ENCODE assay signal across 19 mouse cellular contexts in the genomic region with DNA sequence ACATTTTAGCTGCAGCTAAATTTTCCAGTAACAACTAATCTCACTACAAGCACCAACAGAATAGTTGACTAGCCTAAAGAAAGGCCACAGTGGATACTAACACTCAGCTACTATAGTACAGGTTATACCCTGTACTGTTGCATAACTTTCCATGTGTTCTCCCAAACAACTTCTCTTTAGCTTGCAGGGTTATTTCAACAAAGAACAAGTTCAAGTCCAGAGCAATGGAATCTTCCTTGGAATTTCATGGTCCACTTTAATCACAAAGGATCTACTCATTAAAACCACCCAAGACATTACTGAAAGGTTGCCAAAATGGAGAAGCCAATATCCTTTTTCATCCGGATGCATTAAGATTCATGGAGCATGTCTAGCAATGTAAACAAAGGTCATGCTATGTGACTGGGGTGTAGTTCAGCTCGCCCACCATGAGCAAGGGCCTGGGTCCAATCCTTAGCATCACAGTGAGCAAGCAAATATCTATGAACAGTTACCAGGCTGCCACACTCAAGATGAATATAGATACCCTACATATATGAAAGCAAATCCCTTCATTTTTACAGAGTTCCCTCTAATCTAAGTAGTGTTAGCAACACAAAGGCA.
DNase-seq lines count a peak whose midpoint lies in the region; ATAC-seq and TF ChIP-seq lines count a peak whose summit lies in the region.
"Had no signal": no experiment of that assay in that cellular context is flagged by ENCODE, and none has a peak within 500 bp of the region (broad histone marks: within the 10 kb centered on the region; RNA-seq: fewer than 3 reads in every experiment).

No protein-coding gene starts in this region.

- no peak overlapping the region for H3K4me2 ChIP-seq in heart, postnatal 0 days (ENCODE audit: low read depth, low read length)
- H3K4me2 ChIP-seq in liver, embryonic 12.5 days, result no peak overlapping the region
- H3K4me2 ChIP-seq in hindbrain, embryonic 16.5 days (ENCODE audit: low read length), result no peak overlapping the region
- H3K4me2 ChIP-seq: hindbrain, embryonic 15.5 days had no signal

- TF ChIP-seq CTCF in heart, postnatal 0 days (IDR thresholded peaks at IDR 0.05; ENCODE audit: low read depth), result no peak
- TF ChIP-seq CTCF in liver, adult 2 months (IDR thresholded peaks at IDR 0.05; ENCODE audit: low read depth, low read length), result no peak

- TF ChIP-seq POLR2A in liver, adult 2 months (IDR thresholded peaks at IDR 0.05; ENCODE audit: extremely low read depth, insufficient read depth, low read length), result no peak

- no peak overlapping the region for H3K9ac ChIP-seq in heart, postnatal 0 days (replicated peaks; ENCODE audit: low read depth, low read length)
- no peak overlapping the region for H3K9ac ChIP-seq in liver, adult 2 months (ENCODE audit: low read depth, low read length)
- no peak overlapping the region for H3K9ac ChIP-seq in liver, embryonic 12.5 days
- no peak overlapping the region for H3K9ac ChIP-seq in hindbrain, embryonic 16.5 days (ENCODE audit: low read depth, low read length)
- H3K9ac ChIP-seq: hindbrain, embryonic 15.5 days; liver, embryonic 14.5 days had no signal

- ATAC-seq in heart, postnatal 0 days (ENCODE audit: insufficient read depth, low read depth), result no peak
- no peak for ATAC-seq in liver, embryonic 12.5 days
- ATAC-seq in hindbrain, embryonic 16.5 days, result peak; percentile 73
- ATAC-seq: CD4-positive, CD25-positive, alpha-beta regulatory T cell, adult 4 months; forebrain, embryonic 14.5 days had no signal

- no peak for TF ChIP-seq EP300 in heart, postnatal 0 days (IDR thresholded peaks at IDR 0.05; ENCODE audit: low read depth)

- no peaks in the 10 kb centered on the region for H3K9me3 ChIP-seq in heart, postnatal 0 days (replicated peaks; ENCODE audit: control insufficient read depth, low read length)
- H3K9me3 ChIP-seq in liver, embryonic 12.5 days (replicated peaks), result no peaks in the 10 kb centered on the region
- no peaks in the 10 kb centered on the region for H3K9me3 ChIP-seq in hindbrain, embryonic 16.5 days (ENCODE audit: control insufficient read depth, low read length)
- H3K9me3 ChIP-seq: G1E; hindbrain, embryonic 15.5 days had no signal

- WGBS in heart, postnatal 0 days, result 68% methylated on average over 2 of the region's 2 CpGs
- WGBS in liver, adult 2 months, result 74% methylated on average over 2 of the region's 2 CpGs
- WGBS in liver, embryonic 12.5 days (ENCODE audit: insufficient replicate concordance), result 74% methylated on average over 2 of the region's 2 CpGs
- WGBS in hindbrain, embryonic 16.5 days, result 33% methylated on average over 2 of the region's 2 CpGs

- H3K27me3 ChIP-seq in heart, postnatal 0 days (ENCODE audit: control insufficient read depth, insufficient read depth, low read length), result no peaks in the 10 kb centered on the region
- H3K27me3 ChIP-seq in liver, adult 2 months (ENCODE audit: control insufficient read depth, insufficient read depth, low read length), result no peaks in the 10 kb centered on the region
- no peaks in the 10 kb centered on the region for H3K27me3 ChIP-seq in liver, embryonic 12.5 days (replicated peaks)
- H3K27me3 ChIP-seq in hindbrain, embryonic 16.5 days (replicated peaks; ENCODE audit: control insufficient read depth, insufficient read depth, low read length), result no peaks in the 10 kb centered on the region
- H3K27me3 ChIP-seq: hindbrain, embryonic 15.5 days had no signal

- H3K4me1 ChIP-seq in heart, postnatal 0 days (ENCODE audit: control insufficient read depth, insufficient read depth), result peaks cover 17% of the 10 kb centered on the region
- H3K4me1 ChIP-seq in liver, adult 2 months (ENCODE audit: control insufficient read depth, insufficient read depth, low read length), result no peaks in the 10 kb centered on the region; the same call in 1 of the 2 replicates
- H3K4me1 ChIP-seq in liver, embryonic 12.5 days, result no peaks in the 10 kb centered on the region
- H3K4me1 ChIP-seq in hindbrain, embryonic 16.5 days (ENCODE audit: control insufficient read depth, insufficient read depth, low read depth, low read length), result no peaks in the 10 kb centered on the region; the same call in 1 of the 2 replicates
- H3K4me1 ChIP-seq: hindbrain, embryonic 15.5 days had no signal

- peak overlapping the region; percentile 5; the same call in 1 of the 2 replicates for H3K27ac ChIP-seq in heart, postnatal 0 days (ENCODE audit: low read depth)
- no peak overlapping the region for H3K27ac ChIP-seq in liver, adult 2 months (replicated peaks; ENCODE audit: insufficient read depth, low read depth, low read length)
- no peak overlapping the region for H3K27ac ChIP-seq in liver, embryonic 12.5 days
- H3K27ac ChIP-seq in hindbrain, embryonic 16.5 days (ENCODE audit: low read depth, low read length), result no peak overlapping the region
- H3K27ac ChIP-seq: hindbrain, embryonic 15.5 days; layer of hippocampus, adult 2 months; liver, embryonic 14.5 days; stomach, postnatal 0 days had no signal

- DNase-seq in heart, postnatal 0 days (ENCODE audit: low spot score), result no peak
- DNase-seq in heart, adult 18-20 months, result no peak
- peak; percentile 65 for DNase-seq in liver, adult 2 months (ENCODE audit: extremely low read depth, low read depth, low spot score)
- DNase-seq in NIH3T3 (ENCODE audit: low read depth), result peak; percentile 18
- DNase-seq in left cerebral cortex, adult 11 months (ENCODE audit: low spot score), result no peak
- DNase-seq: cerebellum, adult 11-12 months; cerebellum, postnatal 25 days; gastrocnemius, postnatal 36 days; kidney, adult 2 months; thymus, postnatal 14 days had no signal

- peaks cover 10% of the 10 kb centered on the region for H3K36me3 ChIP-seq in heart, postnatal 0 days (replicated peaks; ENCODE audit: control insufficient read depth, insufficient read depth, low read length)
- H3K36me3 ChIP-seq in liver, adult 2 months (ENCODE audit: control insufficient read depth, insufficient read depth, low read length), result no peaks in the 10 kb centered on the region
- peaks cover 4% of the 10 kb centered on the region; the same call in 1 of the 2 replicates for H3K36me3 ChIP-seq in liver, embryonic 12.5 days
- H3K36me3 ChIP-seq in hindbrain, embryonic 16.5 days (ENCODE audit: control insufficient read depth, insufficient read depth, low read length), result no peaks in the 10 kb centered on the region
- H3K36me3 ChIP-seq: hindbrain, embryonic 15.5 days had no signal

- H3K4me3 ChIP-seq in heart, postnatal 0 days (ENCODE audit: low read depth, low read length), result no peak overlapping the region
- H3K4me3 ChIP-seq in liver, adult 2 months (ENCODE audit: insufficient read depth, low read depth, low read length), result no peak overlapping the region
- no peak overlapping the region for H3K4me3 ChIP-seq in liver, embryonic 12.5 days
- H3K4me3 ChIP-seq in hindbrain, embryonic 16.5 days (ENCODE audit: low read length), result no peak overlapping the region
- H3K4me3 ChIP-seq: hindbrain, embryonic 15.5 days; layer of hippocampus, adult 2 months had no signal

- peaks cover 3% of the 10 kb centered on the region; the same call in 1 of the 2 replicates for H3K79me2 ChIP-seq in liver, adult 2 months (ENCODE audit: control insufficient read depth, insufficient read depth, low read length)

Comparison
In these comparisons a context has a peak if more than half of its experiments do, and no peak if none do; other contexts are left out.
1. DNase-seq: peak in liver, adult 2 months (single experiment) and NIH3T3 (single experiment); none in heart, postnatal 0 days (single experiment), heart, adult 18-20 months (0 of 2) and left cerebral cortex, adult 11 months (single experiment).